8 mouse cellular contexts compared by ENCODE assay signal in the genomic region with DNA sequence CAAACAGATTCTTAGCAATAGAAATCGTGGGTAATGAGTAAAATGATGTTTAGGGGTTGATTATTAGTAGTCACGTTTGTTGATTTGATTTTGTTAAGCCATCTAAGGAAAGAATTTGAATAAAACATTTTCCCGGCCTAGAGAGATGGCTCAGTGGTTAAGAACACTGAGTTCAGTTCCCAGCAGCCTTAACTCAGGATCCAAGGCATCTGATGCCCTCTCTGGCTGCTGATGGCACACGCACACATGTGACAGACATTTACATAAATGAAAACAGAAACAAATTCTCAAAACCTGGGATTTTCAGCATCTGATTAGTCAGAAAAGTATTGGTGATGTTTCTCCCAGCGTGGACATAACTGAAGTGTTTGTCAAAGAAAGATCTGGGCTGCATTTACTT. TPM values are rescaled to one million over a fixed set of nuclear protein-coding genes. Genes with fewer than 3 reads are reported as not detected.
DNase-seq lines count a peak whose midpoint lies in the region; ATAC-seq and TF ChIP-seq lines count a peak whose summit lies in the region.

No protein-coding gene starts in this region.

- H3K9me3 ChIP-seq in lung, embryonic 16.5 days (ENCODE audit: control insufficient read depth, low read length) = no peaks in the 10 kb centered on the region
- no peaks in the 10 kb centered on the region for H3K9me3 ChIP-seq in hindbrain, postnatal 0 days (ENCODE audit: low read length)

- ATAC-seq in lung, embryonic 16.5 days (ENCODE audit: low read depth) = no peak
- ATAC-seq in hindbrain, postnatal 0 days = no peak

- no peak overlapping the region for H3K4me2 ChIP-seq in lung, embryonic 16.5 days (ENCODE audit: low read depth, low read length)
- H3K4me2 ChIP-seq in hindbrain, postnatal 0 days (ENCODE audit: low read depth, low read length) = no peak overlapping the region

- WGBS in lung, embryonic 16.5 days = 72% methylated on average over 5 of the region's 5 CpGs
- 78% methylated on average over 5 of the region's 5 CpGs for WGBS in hindbrain, postnatal 0 days

- DNase-seq in cerebellum, adult 9-10 months = peak; percentile 30
- no peak for DNase-seq in cerebellum, adult 11-12 months
- DNase-seq in lung, postnatal 10 days = no peak
- DNase-seq in hindbrain, postnatal 0 days (ENCODE audit: low spot score) = no peak
- peak; percentile 22 for DNase-seq in naive thymus-derived CD4-positive, alpha-beta T cell, adult 2 months (ENCODE audit: low read depth)
- no peak for DNase-seq in retina, embryonic 14.5 days (ENCODE audit: low spot score)
- DNase-seq in spleen, postnatal 36 days (ENCODE audit: low spot score in 2 of 2) = no peak

- peaks cover 4% of the 10 kb centered on the region; the same call in 1 of the 2 replicates for H3K36me3 ChIP-seq in lung, embryonic 16.5 days (ENCODE audit: control insufficient read depth, insufficient read depth, low read length)
- H3K36me3 ChIP-seq in hindbrain, postnatal 0 days (ENCODE audit: insufficient read depth, low read length) = no peaks in the 10 kb centered on the region

- H3K27ac ChIP-seq in lung, embryonic 16.5 days (ENCODE audit: low read length) = peak overlapping the region; percentile 64; the same call in 1 of the 2 replicates
- peak overlapping the region; percentile 75 for H3K27ac ChIP-seq in hindbrain, postnatal 0 days

- no peak overlapping the region for H3K9ac ChIP-seq in lung, embryonic 16.5 days (ENCODE audit: low read length)
- no peak overlapping the region for H3K9ac ChIP-seq in hindbrain, postnatal 0 days (replicated peaks; ENCODE audit: low read length)

- no peaks in the 10 kb centered on the region for H3K27me3 ChIP-seq in lung, embryonic 16.5 days (ENCODE audit: control insufficient read depth, insufficient read depth, low read depth, low read length)
- H3K27me3 ChIP-seq in hindbrain, postnatal 0 days (ENCODE audit: insufficient read depth, low read length) = no peaks in the 10 kb centered on the region

- H3K4me1 ChIP-seq in lung, embryonic 16.5 days (replicated peaks; ENCODE audit: control insufficient read depth, insufficient read depth, low read length) = peaks cover 19% of the 10 kb centered on the region
- peaks cover 5% of the 10 kb centered on the region; the same call in 1 of the 2 replicates for H3K4me1 ChIP-seq in hindbrain, postnatal 0 days (ENCODE audit: insufficient read depth, low read length)

- no peak overlapping the region for H3K4me3 ChIP-seq in lung, embryonic 16.5 days (ENCODE audit: low read length)
- H3K4me3 ChIP-seq in hindbrain, postnatal 0 days (ENCODE audit: low read length) = no peak overlapping the region

- no peak for TF ChIP-seq CTCF in hindbrain, postnatal 0 days (IDR thresholded peaks at IDR 0.05; ENCODE audit: low read depth)

RNA-seq across cellular contexts. Expression of gene Atf7ip, which starts 47.2 kb away (rescaled TPM):
- 41.2 and 43.6 TPM in 2 replicates for polyA plus RNA-seq in lung, embryonic 16.5 days (2015; fragmentation: Nextera tagmentation; extraction: Ambion mirVana)
- total RNA-seq in hindbrain, postnatal 0 days (2014; rRNA removed) = 39.4 and 42.8 TPM in 2 replicates
- 22.9 and 25.6 TPM in 2 replicates for polyA plus RNA-seq in hindbrain, postnatal 0 days (2015; fragmentation: Nextera tagmentation; extraction: Ambion mirVana)

Comparison
In these comparisons a context has a peak if more than half of its experiments do, and no peak if none do; other contexts are left out.
1. DNase-seq: peak in cerebellum, adult 9-10 months (single experiment) and naive thymus-derived CD4-positive, alpha-beta T cell, adult 2 months (single experiment); none in cerebellum, adult 11-12 months (single experiment), lung, postnatal 10 days (single experiment), hindbrain, postnatal 0 days (single experiment), retina, embryonic 14.5 days (single experiment) and spleen, postnatal 36 days (0 of 2).